Mouse (Mus musculus): ENCODE measurements around the gene Gga1. TPM values are rescaled to one million over a fixed set of nuclear protein-coding genes. Genes with fewer than 3 reads are reported as not detected.

Gga1 gene
- polyA plus RNA-seq, 1 experiment from 2014 or later = 51.0 TPM

DNA sequence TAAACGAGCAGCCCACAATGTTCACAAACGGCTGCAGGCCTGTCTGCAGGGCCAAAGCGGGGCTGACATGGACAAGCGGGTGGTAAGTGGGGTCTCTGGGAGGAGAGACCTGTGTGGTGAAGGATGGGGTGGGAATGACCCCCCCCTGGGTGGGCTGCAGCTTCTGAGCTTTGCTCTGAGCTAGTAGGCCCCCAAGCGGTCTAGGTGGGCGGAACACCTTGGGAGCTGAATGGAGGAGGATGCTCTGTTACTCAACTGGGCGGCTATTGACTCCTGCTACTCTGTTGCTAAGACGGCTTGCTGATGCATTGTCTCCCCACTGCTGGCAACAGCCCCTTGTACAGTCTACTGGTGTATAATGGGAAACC, 24.4 kb downstream of the Gga1 start:
- Histone ChIP-seq H3K4me1 (replicated peaks) (peaks cover 25% of the 10 kb centered on the region), H3K36me3 (no peaks in the 10 kb centered on the region), H3K9ac (no peak overlapping the region), H3K4me3 (0 out of 2 replicates have a peak overlapping the region, but pooled peaks have one; percentile 51), H3K27ac (replicated peaks) (no peak overlapping the region), H3K9me3 (no peaks in the 10 kb centered on the region), H3K4me2 (peak overlapping the region; percentile 90; the same call in 1 of the 2 replicates), H3K27me3 (peaks cover 35% of the 10 kb centered on the region)
- WGBS = 33% methylated on average over 8 of the region's 8 CpGs
- no peak for ATAC-seq (ENCODE audit: low read depth)

GRCm38 (mm10) chr15:78903243-78903642, 26.3 kb downstream of the Gga1 start:
- Histone ChIP-seq H3K9ac (no peak overlapping the region), H3K9me3 (no peaks in the 10 kb centered on the region), H3K27ac (replicated peaks) (no peak overlapping the region), H3K27me3 (peaks cover 35% of the 10 kb centered on the region), H3K4me1 (replicated peaks) (peaks cover 25% of the 10 kb centered on the region), H3K4me2 (no peak overlapping the region), H3K36me3 (no peaks in the 10 kb centered on the region), H3K4me3 (no peak overlapping the region)
- no peak for ATAC-seq (ENCODE audit: low read depth)
- WGBS = 15% methylated on average over 2 of the region's 2 CpGs

- H3K9me3 ChIP-seq = no peaks in the 10 kb centered on the region
- no peak overlapping the region for H3K4me3 ChIP-seq
- H3K9ac ChIP-seq = no peak overlapping the region
- H3K27ac ChIP-seq (replicated peaks) = no peak overlapping the region
- no peak overlapping the region for H3K4me2 ChIP-seq
- ATAC-seq (ENCODE audit: low read depth) = no peak
- H3K36me3 ChIP-seq = no peaks in the 10 kb centered on the region
- H3K4me1 ChIP-seq (replicated peaks) = peaks cover 5% of the 10 kb centered on the region; the same call in 1 of the 2 replicates
- 83% methylated on average over 7 of the region's 7 CpGs for WGBS
- H3K27me3 ChIP-seq = no peaks in the 10 kb centered on the region
Measured at GRCm38 (mm10) chr15:78908399-78908798, 31.4 kb downstream of the Gga1 start.

GRCm38 (mm10) chr15:78908982-78909381, 32.0 kb downstream of the Gga1 start:
- no peaks in the 10 kb centered on the region for H3K36me3 ChIP-seq
- H3K4me1 ChIP-seq (replicated peaks) = peaks cover 5% of the 10 kb centered on the region; the same call in 1 of the 2 replicates
- H3K9ac ChIP-seq = no peak overlapping the region
- H3K4me2 ChIP-seq = no peak overlapping the region
- H3K4me3 ChIP-seq = no peak overlapping the region
- H3K9me3 ChIP-seq = no peaks in the 10 kb centered on the region
- WGBS = 88% methylated on average over 8 of the region's 8 CpGs
- H3K27me3 ChIP-seq = no peaks in the 10 kb centered on the region
- no peak overlapping the region for H3K27ac ChIP-seq (replicated peaks)
- no peak for ATAC-seq (ENCODE audit: low read depth)

DNA sequence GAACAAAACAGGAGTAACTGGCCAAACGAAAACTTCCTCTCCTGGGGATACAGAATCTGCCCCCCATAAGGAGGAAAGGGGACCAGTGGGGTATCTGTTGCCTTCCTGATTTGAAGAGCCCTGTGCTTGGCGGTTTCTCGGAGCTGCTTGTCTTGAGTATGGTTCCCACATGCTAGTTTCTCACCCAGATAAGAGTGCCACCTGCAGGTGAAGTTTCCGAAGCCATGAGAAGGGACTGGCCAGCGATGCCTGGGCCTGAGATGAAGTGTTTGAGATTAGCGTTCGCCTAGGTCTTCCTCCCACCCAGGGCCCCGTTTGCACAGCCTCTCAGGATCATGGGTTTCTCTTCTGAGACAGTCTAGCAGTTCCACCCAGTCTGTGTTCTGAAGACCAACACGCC, 35.0 kb downstream of the Gga1 start:
- ATAC-seq (ENCODE audit: low read depth) = no peak
- Histone ChIP-seq H3K9ac (no peak overlapping the region), H3K4me1 (replicated peaks) (peaks cover 30% of the 10 kb centered on the region), H3K4me2 (no peak overlapping the region), H3K4me3 (no peak overlapping the region), H3K9me3 (no peaks in the 10 kb centered on the region), H3K36me3 (no peaks in the 10 kb centered on the region), H3K27ac (replicated peaks) (no peak overlapping the region), H3K27me3 (no peaks in the 10 kb centered on the region)
- WGBS = 34% methylated on average over 9 of the region's 9 CpGs

DNA sequence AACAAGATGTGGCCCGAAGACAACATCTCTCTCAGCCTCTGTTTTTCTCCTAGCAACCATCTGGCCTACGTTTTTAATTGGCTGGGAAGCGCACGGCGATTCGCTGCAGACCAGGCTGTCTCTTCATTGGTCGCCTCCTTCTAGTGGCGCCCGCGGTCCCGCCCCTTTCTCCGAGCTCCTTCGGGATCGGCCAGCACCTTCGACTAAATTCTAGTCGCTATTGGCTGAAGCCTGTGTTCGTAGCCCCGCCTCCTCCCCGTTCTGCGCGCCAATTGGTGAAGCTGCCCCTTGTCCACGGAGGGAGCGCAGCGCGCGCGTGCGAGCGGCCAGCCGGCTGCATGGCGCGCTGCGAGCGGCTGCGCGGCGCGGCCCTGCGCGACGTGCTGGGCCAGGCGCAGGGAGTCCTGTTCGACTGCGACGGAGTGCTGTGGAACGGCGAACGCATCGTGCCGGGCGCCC, 36.7 kb downstream of the Gga1 start, which contains the start of gene Pdxp:
Gene Pdxp (plus strand): TSS at position 288 of the 459 bp plus-strand sequence.
- ATAC-seq (ENCODE audit: low read depth) = peak; percentile 93
- Histone ChIP-seq H3K9ac (peak within 1 kb of the TSS; percentile 89), H3K9me3 (no peaks in the 10 kb centered on the region), H3K27ac (replicated peaks) (peak within 1 kb of the TSS; percentile 96), H3K27me3 (no peaks in the 10 kb centered on the region), H3K4me1 (replicated peaks) (peaks cover 41% of the 10 kb centered on the region), H3K36me3 (peaks cover 5% of the 10 kb centered on the region), H3K4me3 (peak within 1 kb of the TSS; percentile 72), H3K4me2 (peak within 1 kb of the TSS; percentile 77)
- under 1% methylated on average over 51 of the region's 51 CpGs for WGBS

DNA sequence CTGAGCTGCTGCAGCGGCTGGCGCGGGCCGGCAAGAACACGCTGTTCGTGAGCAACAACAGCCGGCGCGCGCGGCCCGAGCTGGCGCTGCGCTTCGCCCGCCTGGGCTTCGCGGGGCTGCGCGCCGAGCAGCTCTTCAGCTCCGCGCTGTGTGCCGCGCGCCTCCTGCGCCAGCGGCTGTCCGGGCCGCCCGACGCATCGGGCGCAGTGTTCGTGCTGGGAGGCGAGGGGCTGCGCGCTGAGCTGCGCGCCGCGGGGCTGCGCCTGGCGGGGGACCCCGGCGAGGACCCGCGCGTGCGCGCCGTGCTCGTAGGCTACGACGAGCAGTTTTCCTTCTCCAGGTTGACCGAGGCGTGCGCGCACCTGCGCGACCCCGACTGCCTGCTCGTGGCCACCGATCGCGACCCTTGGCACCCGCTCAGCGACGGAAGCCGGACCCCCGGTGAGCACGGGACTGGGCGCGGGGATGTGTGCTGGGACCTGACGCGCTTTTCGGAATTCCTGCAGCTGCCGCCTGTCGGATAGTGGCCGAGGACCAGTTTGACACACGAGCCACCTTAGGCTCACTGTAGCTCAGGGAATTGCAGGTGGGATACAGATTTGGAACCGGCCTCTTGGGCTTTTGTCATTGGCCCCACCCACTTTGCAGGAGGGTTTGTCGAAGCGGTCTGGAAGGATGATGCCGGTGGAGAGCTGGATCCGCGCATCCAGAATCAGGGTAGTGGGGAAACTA, 37.3 kb downstream of the Gga1 start:
- under 1% methylated on average over 87 of the region's 87 CpGs for WGBS
- Histone ChIP-seq H3K4me2 (peak overlapping the region; percentile 77), H3K4me3 (peak overlapping the region; percentile 72), H3K27ac (replicated peaks) (peak overlapping the region; percentile 96), H3K9ac (peak overlapping the region; percentile 89), H3K36me3 (peaks cover 10% of the 10 kb centered on the region), H3K9me3 (no peaks in the 10 kb centered on the region), H3K4me1 (replicated peaks) (peaks cover 41% of the 10 kb centered on the region), H3K27me3 (no peaks in the 10 kb centered on the region)
- peak; percentile 76 for ATAC-seq (ENCODE audit: low read depth)

DNA sequence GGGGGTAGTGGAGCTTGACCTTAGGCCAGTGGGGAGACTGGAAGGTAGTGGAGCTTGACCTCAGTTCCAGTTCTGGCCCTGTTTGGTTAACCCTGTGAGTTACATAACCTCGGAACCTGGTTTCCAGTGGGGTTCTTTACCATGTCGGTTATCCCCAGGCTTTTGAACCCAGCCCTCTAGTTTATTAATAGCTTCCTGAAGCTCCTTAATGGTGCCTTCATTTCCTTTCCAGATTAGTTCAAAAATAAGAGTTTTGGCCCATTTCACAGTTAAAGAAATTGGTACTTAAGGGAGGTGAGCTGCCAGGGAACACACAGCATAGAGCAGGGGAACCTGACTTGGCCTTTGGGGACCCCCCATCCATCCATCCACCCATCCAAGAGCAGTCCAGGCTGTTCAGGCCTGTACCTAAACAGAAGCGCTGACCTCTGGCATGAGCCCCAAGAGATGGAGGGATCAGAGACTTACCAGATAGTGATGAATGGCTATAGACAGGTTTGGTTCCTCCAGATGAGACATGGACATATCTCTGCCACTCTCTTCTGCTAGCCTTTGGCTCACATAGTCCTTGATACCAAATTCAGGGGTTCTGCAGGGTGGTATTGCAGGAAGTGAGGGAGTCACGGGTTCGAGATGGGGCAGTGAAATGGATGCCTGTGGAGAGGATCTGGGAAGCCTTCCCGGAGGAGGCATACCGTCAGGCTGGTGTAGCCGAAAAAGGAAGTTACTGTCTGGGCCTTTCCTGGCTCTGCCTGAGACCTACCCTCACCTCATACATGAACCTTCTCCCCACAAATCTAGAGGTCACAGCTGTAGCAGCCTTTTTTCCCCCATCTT, 38.1 kb downstream of the Gga1 start:
- Histone ChIP-seq H3K4me3 (peak overlapping the region; percentile 72), H3K27me3 (no peaks in the 10 kb centered on the region), H3K27ac (replicated peaks) (peak overlapping the region; percentile 96), H3K9me3 (no peaks in the 10 kb centered on the region), H3K4me1 (replicated peaks) (peaks cover 41% of the 10 kb centered on the region), H3K36me3 (peaks cover 17% of the 10 kb centered on the region), H3K9ac (peak overlapping the region; percentile 89), H3K4me2 (peak overlapping the region; percentile 77)
- ATAC-seq (ENCODE audit: low read depth) = no peak
- 43% methylated on average over 8 of the region's 8 CpGs for WGBS

DNA sequence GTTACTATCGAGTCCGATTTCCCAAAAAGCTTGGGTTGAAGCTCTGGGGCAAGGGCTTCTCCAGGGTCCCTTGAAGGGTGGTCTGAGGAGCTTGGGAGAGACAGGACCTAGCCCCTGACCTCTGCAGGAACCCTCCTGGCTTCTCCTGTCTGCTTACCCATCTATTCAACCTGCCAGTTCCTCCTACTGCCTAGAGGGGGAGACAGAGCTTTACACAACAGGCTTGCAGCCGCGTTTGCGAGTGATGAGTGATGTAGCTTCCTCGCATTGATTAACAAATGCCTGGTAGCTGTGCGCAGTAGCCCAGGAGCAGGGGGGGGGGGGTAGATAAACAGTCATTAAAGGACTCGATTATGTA, 38.6 kb downstream of the Gga1 start:
- peak overlapping the region; percentile 77 for H3K4me2 ChIP-seq
- H3K27ac ChIP-seq (replicated peaks) = peak overlapping the region; percentile 81
- ATAC-seq (ENCODE audit: low read depth) = peak; percentile 10; the same call in 1 of the 2 replicates
- WGBS = 5% methylated on average over 8 of the region's 8 CpGs
- H3K36me3 ChIP-seq = peaks cover 17% of the 10 kb centered on the region
- H3K9me3 ChIP-seq = no peaks in the 10 kb centered on the region
- H3K4me3 ChIP-seq = peak overlapping the region; percentile 72
- H3K9ac ChIP-seq = peak overlapping the region; percentile 89
- H3K4me1 ChIP-seq (replicated peaks) = peaks cover 41% of the 10 kb centered on the region
- H3K27me3 ChIP-seq = no peaks in the 10 kb centered on the region

- peak; percentile 1; the same call in 1 of the 2 replicates for ATAC-seq (ENCODE audit: low read depth)
- 34% methylated on average over 12 of the region's 12 CpGs for WGBS
- peak overlapping the region; percentile 89 for H3K9ac ChIP-seq
- H3K36me3 ChIP-seq = peaks cover 17% of the 10 kb centered on the region
- H3K27me3 ChIP-seq = no peaks in the 10 kb centered on the region
- H3K27ac ChIP-seq (replicated peaks) = peak overlapping the region; percentile 81
- no peaks in the 10 kb centered on the region for H3K9me3 ChIP-seq
- H3K4me3 ChIP-seq = peak overlapping the region; percentile 72
- H3K4me2 ChIP-seq = peak overlapping the region; percentile 77
- H3K4me1 ChIP-seq (replicated peaks) = peaks cover 41% of the 10 kb centered on the region
Measured at GRCm38 (mm10) chr15:78916052-78916826, 39.2 kb downstream of the Gga1 start.

GRCm38 (mm10) chr15:78918126-78918525, 41.1 kb downstream of the Gga1 start:
- Histone ChIP-seq H3K4me2 (no peak overlapping the region), H3K9me3 (no peaks in the 10 kb centered on the region), H3K4me1 (replicated peaks) (peaks cover 39% of the 10 kb centered on the region), H3K36me3 (peaks cover 17% of the 10 kb centered on the region), H3K4me3 (no peak overlapping the region), H3K27ac (replicated peaks) (no peak overlapping the region), H3K27me3 (no peaks in the 10 kb centered on the region), H3K9ac (no peak overlapping the region)
- 92% methylated on average over 23 of the region's 23 CpGs for WGBS
- no peak for ATAC-seq (ENCODE audit: low read depth)

Data from neural tube, embryonic 13.5 days (tissue).